Mouse (Mus musculus): Measurements from ENCODE around the gene Luzp4.
"Not testable (repeated sequence)": the region's sequence is repeated elsewhere in the genome, so short reads cannot be mapped to it uniquely, and the experiment has no call there.

Gene Luzp4

GRCm38 (mm10) chrX:148857340-148857739, at the start of gene Luzp4:
Luzp4 (plus strand) TSS chrX:148857640.
- not testable (repeated sequence) for DNase-seq (ENCODE audit: extremely low read depth, low read depth, low spot score)

GRCm38 (mm10) chrX:148841801-148842200, 15.6 kb upstream of the Luzp4 start:
- not testable (repeated sequence) for DNase-seq (ENCODE audit: extremely low read depth, low read depth, low spot score)
